Mouse (Mus musculus) hindbrain, embryonic 15.5 days (tissue): ENCODE results near the gene Fgfr2. TPM values are rescaled to one million over a fixed set of nuclear protein-coding genes. Genes with fewer than 3 reads are reported as not detected.

Experiments
- ATAC-seq: fragments of 200-750 bp; cut with Nextera tagmentation; 2 replicates; pipeline ENCODE4 v1.8.0; 2017; ENCODE audit warnings: low read depth, moderate number of reproducible peaks, moderate TSS enrichment; ENCODE audit not compliant: low FRiP score
- H3K27ac ChIP-seq: fragments of 300-500 bp; sonication (generic); replicated peaks from 2 replicates; pipeline ENCODE4 v1.5.1; 2015; ENCODE audit warnings: mild to moderate bottlenecking, inconsistent platforms
- H3K27me3 ChIP-seq: fragments of 300-500 bp; sonication (generic); 2 replicates; pipeline ENCODE4 v1.6.1; 2015; ENCODE audit warnings: control low read depth, inconsistent platforms
- H3K36me3 ChIP-seq: fragments of 300-500 bp; sonication (generic); 2 replicates; pipeline ENCODE4 v1.6.1; 2015; ENCODE audit warnings: control low read depth, inconsistent platforms
- H3K4me1 ChIP-seq: fragments of 300-500 bp; sonication (generic); replicated peaks from 2 replicates; pipeline ENCODE4 v1.6.1; 2015; ENCODE audit warnings: control low read depth, inconsistent platforms
- H3K4me2 ChIP-seq: fragments of 300-500 bp; sonication (generic); 2 replicates; pipeline ENCODE4 v1.6.1; 2015; ENCODE audit warnings: moderate library complexity, mild to moderate bottlenecking, inconsistent platforms
- H3K4me3 ChIP-seq: fragments of 300-500 bp; sonication (generic); 2 replicates; pipeline ENCODE4 v1.5.1; 2015; ENCODE audit warnings: mild to moderate bottlenecking, inconsistent platforms
- H3K9ac ChIP-seq: fragments of 300-500 bp; sonication (generic); 2 replicates; pipeline ENCODE4 v1.6.1; 2015; ENCODE audit warnings: inconsistent platforms
- H3K9me3 ChIP-seq: fragments of 300-500 bp; sonication (generic); 2 replicates; pipeline ENCODE4 v1.6.1; 2016; ENCODE audit warnings: control low read depth, inconsistent platforms
- WGBS: fragments of 180-500 bp; shearing (Covaris S2); methylation state at CpG from one replicate; pipeline ENCODE4 v1.1.7; 2015; 5-methylcytosine and 5-hydroxymethylcytosine counted together
- polyA plus RNA-seq: library from polyadenylated mRNA; unstranded; fragments of >200 nt; fragmentation: Nextera tagmentation; extraction: Ambion mirVana; gene quantifications from 2 replicates; pipeline ENCODE4 v1.2.1, GENCODE M21; 2015

Fgfr2 gene
- polyA plus RNA-seq, 1 experiment from 2014 or later, result 28.5 TPM

GRCm38 (mm10) chr7:132994628-132995191 lies 128.4 kb downstream of the Fgfr2 start:
- H3K4me1 ChIP-seq, result peaks cover 5% of the 10 kb centered on the region; the same call in 1 of the 2 replicates
- no peak overlapping the region for H3K4me2 ChIP-seq
- H3K9me3 ChIP-seq, result no peaks in the 10 kb centered on the region
- 46% methylated on average over 6 of the region's 6 CpGs for whole genome bisulfite sequencing
- H3K36me3 ChIP-seq, result peaks cover 27% of the 10 kb centered on the region
- 0 out of 2 replicates have a peak, but pooled peaks have one; percentile 29 for ATAC-seq
- no peak overlapping the region for H3K9ac ChIP-seq
- H3K27me3 ChIP-seq, result no peaks in the 10 kb centered on the region
- H3K27ac ChIP-seq, result 0 out of 2 replicates have a peak overlapping the region, but pooled peaks have one; percentile 9
- H3K4me3 ChIP-seq, result no peak overlapping the region

GRCm38 (mm10) chr7:132994120-132994519 lies 129.0 kb downstream of the Fgfr2 start:
- H3K4me3 ChIP-seq, result no peak overlapping the region
- peaks cover 5% of the 10 kb centered on the region; the same call in 1 of the 2 replicates for H3K4me1 ChIP-seq
- no peak for ATAC-seq
- no peak overlapping the region for H3K4me2 ChIP-seq
- peaks cover 32% of the 10 kb centered on the region for H3K36me3 ChIP-seq
- no peak overlapping the region for H3K9ac ChIP-seq
- no peaks in the 10 kb centered on the region for H3K27me3 ChIP-seq
- WGBS, result 90% methylated on average over 8 of the region's 8 CpGs
- H3K9me3 ChIP-seq, result no peaks in the 10 kb centered on the region
- no peak overlapping the region for H3K27ac ChIP-seq

- Histone ChIP-seq H3K27me3 (no peaks in the 10 kb centered on the region), H3K9ac (no peak overlapping the region), H3K4me3 (no peak overlapping the region), H3K27ac (no peak overlapping the region), H3K9me3 (no peaks in the 10 kb centered on the region), H3K36me3 (peaks cover 31% of the 10 kb centered on the region), H3K4me1 (peaks cover 5% of the 10 kb centered on the region; the same call in 1 of the 2 replicates), H3K4me2 (no peak overlapping the region)
- ATAC-seq, result no peak
- 91% methylated on average over 9 of the region's 9 CpGs for WGBS
Measured at GRCm38 (mm10) chr7:132992967-132993615, 130.1 kb downstream of the Fgfr2 start.

GRCm38 (mm10) chr7:132991240-132991900 lies 131.8 kb downstream of the Fgfr2 start:
- 93% methylated on average over 14 of the region's 14 CpGs for WGBS

GRCm38 (mm10) chr7:132989839-132990238 lies 133.3 kb downstream of the Fgfr2 start:
- ATAC-seq, result no peak
- Histone ChIP-seq H3K4me2 (no peak overlapping the region), H3K9me3 (no peaks in the 10 kb centered on the region), H3K27me3 (no peaks in the 10 kb centered on the region), H3K36me3 (peaks cover 43% of the 10 kb centered on the region), H3K27ac (no peak overlapping the region), H3K9ac (no peak overlapping the region), H3K4me3 (no peak overlapping the region), H3K4me1 (peaks cover 5% of the 10 kb centered on the region; the same call in 1 of the 2 replicates)
- 93% methylated on average over 5 of the region's 5 CpGs for WGBS

More at GRCm38 (mm10) chr7:132991240-132991900, 131.8 kb downstream of the Fgfr2 start:
- no peak overlapping the region for H3K27ac ChIP-seq
- H3K4me3 ChIP-seq, result no peak overlapping the region
- peaks cover 37% of the 10 kb centered on the region for H3K36me3 ChIP-seq
- ATAC-seq, result no peak
- H3K4me1 ChIP-seq, result peaks cover 5% of the 10 kb centered on the region; the same call in 1 of the 2 replicates
- H3K9me3 ChIP-seq, result no peaks in the 10 kb centered on the region
- H3K27me3 ChIP-seq, result no peaks in the 10 kb centered on the region
- H3K9ac ChIP-seq, result no peak overlapping the region
- no peak overlapping the region for H3K4me2 ChIP-seq

- no peak overlapping the region for H3K27ac ChIP-seq
- peak; percentile 59; the same call in 1 of the 2 replicates for ATAC-seq
- H3K9me3 ChIP-seq, result no peaks in the 10 kb centered on the region
- no peak overlapping the region for H3K4me3 ChIP-seq
- no peaks in the 10 kb centered on the region for H3K4me1 ChIP-seq
- WGBS, result 47% methylated on average over 3 of the region's 3 CpGs
- H3K9ac ChIP-seq, result no peak overlapping the region
- no peaks in the 10 kb centered on the region for H3K27me3 ChIP-seq
- no peak overlapping the region for H3K4me2 ChIP-seq
- H3K36me3 ChIP-seq, result peaks cover 40% of the 10 kb centered on the region
Measured at GRCm38 (mm10) chr7:132982639-132983038, 140.5 kb downstream of the Fgfr2 start.

- Histone ChIP-seq H3K9ac (no peak overlapping the region), H3K36me3 (peaks cover 26% of the 10 kb centered on the region), H3K4me2 (no peak overlapping the region), H3K27ac (no peak overlapping the region), H3K9me3 (no peaks in the 10 kb centered on the region), H3K27me3 (no peaks in the 10 kb centered on the region), H3K4me3 (no peak overlapping the region), H3K4me1 (no peaks in the 10 kb centered on the region)
- WGBS, result 97% methylated on average over 2 of the region's 2 CpGs
- ATAC-seq, result no peak
Measured at GRCm38 (mm10) chr7:132977981-132978380, 145.2 kb downstream of the Fgfr2 start.

- no peak overlapping the region for H3K4me3 ChIP-seq
- WGBS, result 62% methylated on average over 2 of the region's 2 CpGs
- H3K9ac ChIP-seq, result no peak overlapping the region
- no peaks in the 10 kb centered on the region for H3K4me1 ChIP-seq
- no peak overlapping the region for H3K4me2 ChIP-seq
- no peaks in the 10 kb centered on the region for H3K27me3 ChIP-seq
- ATAC-seq, result no peak
- no peaks in the 10 kb centered on the region for H3K9me3 ChIP-seq
- peaks cover 12% of the 10 kb centered on the region for H3K36me3 ChIP-seq
- H3K27ac ChIP-seq, result no peak overlapping the region
Measured at GRCm38 (mm10) chr7:132976079-132976478, 147.1 kb downstream of the Fgfr2 start.

GRCm38 (mm10) chr7:132972079-132972478 lies 151.1 kb downstream of the Fgfr2 start:
- Histone ChIP-seq H3K4me1 (no peaks in the 10 kb centered on the region), H3K9ac (no peak overlapping the region), H3K9me3 (no peaks in the 10 kb centered on the region), H3K27ac (no peak overlapping the region), H3K4me2 (no peak overlapping the region), H3K27me3 (no peaks in the 10 kb centered on the region), H3K36me3 (peaks cover 15% of the 10 kb centered on the region), H3K4me3 (no peak overlapping the region)
- ATAC-seq, result no peak
- 93% methylated on average over 2 of the region's 2 CpGs for WGBS

GRCm38 (mm10) chr7:132965707-132966106 lies 157.4 kb downstream of the Fgfr2 start:
- ATAC-seq, result no peak

GRCm38 (mm10) chr7:132964395-132964794 lies 158.8 kb downstream of the Fgfr2 start:
- Histone ChIP-seq H3K36me3 (peaks cover 7% of the 10 kb centered on the region), H3K9ac (no peak overlapping the region), H3K4me1 (no peaks in the 10 kb centered on the region), H3K27ac (no peak overlapping the region), H3K4me2 (no peak overlapping the region), H3K4me3 (no peak overlapping the region), H3K27me3 (no peaks in the 10 kb centered on the region), H3K9me3 (no peaks in the 10 kb centered on the region)
- 93% methylated on average over 3 of the region's 3 CpGs for WGBS
- ATAC-seq, result no peak

More at GRCm38 (mm10) chr7:132965707-132966106, 157.4 kb downstream of the Fgfr2 start:
- Histone ChIP-seq H3K9ac (no peak overlapping the region), H3K4me3 (no peak overlapping the region), H3K9me3 (no peaks in the 10 kb centered on the region), H3K36me3 (peaks cover 7% of the 10 kb centered on the region), H3K27ac (no peak overlapping the region), H3K27me3 (no peaks in the 10 kb centered on the region), H3K4me2 (no peak overlapping the region), H3K4me1 (no peaks in the 10 kb centered on the region)
- 84% methylated on average over 2 of the region's 2 CpGs for WGBS

- Histone ChIP-seq H3K36me3 (no peaks in the 10 kb centered on the region), H3K4me1 (no peaks in the 10 kb centered on the region), H3K4me3 (no peak overlapping the region), H3K4me2 (no peak overlapping the region), H3K27me3 (no peaks in the 10 kb centered on the region), H3K9ac (no peak overlapping the region), H3K27ac (no peak overlapping the region), H3K9me3 (no peaks in the 10 kb centered on the region)
- 96% methylated on average over 3 of the region's 3 CpGs for WGBS
- ATAC-seq, result no peak
Measured at GRCm38 (mm10) chr7:132950613-132951012, 172.5 kb downstream of the Fgfr2 start.
